Mouse (Mus musculus) hindbrain, embryonic 15.5 days (tissue): ENCODE results near the gene BC080695. TPM values are rescaled to one million over a fixed set of nuclear protein-coding genes. Genes with fewer than 3 reads are reported as not detected.
"Not testable (repeated sequence)": the region's sequence is repeated elsewhere in the genome, so short reads cannot be mapped to it uniquely, and the experiment has no call there.

Experiments used
- ATAC-seq: fragments of 200-750 bp; cut with Nextera tagmentation; 2 replicates; pipeline ENCODE4 v1.8.0; 2017; ENCODE audit warnings: low read depth, moderate number of reproducible peaks, moderate TSS enrichment; ENCODE audit not compliant: low FRiP score
- H3K27ac ChIP-seq: fragments of 300-500 bp; sonication (generic); replicated peaks from 2 replicates; pipeline ENCODE4 v1.5.1; 2015; ENCODE audit warnings: mild to moderate bottlenecking, inconsistent platforms
- H3K27me3 ChIP-seq: fragments of 300-500 bp; sonication (generic); 2 replicates; pipeline ENCODE4 v1.6.1; 2015; ENCODE audit warnings: control low read depth, inconsistent platforms
- H3K36me3 ChIP-seq: fragments of 300-500 bp; sonication (generic); 2 replicates; pipeline ENCODE4 v1.6.1; 2015; ENCODE audit warnings: control low read depth, inconsistent platforms
- H3K4me1 ChIP-seq: fragments of 300-500 bp; sonication (generic); replicated peaks from 2 replicates; pipeline ENCODE4 v1.6.1; 2015; ENCODE audit warnings: control low read depth, inconsistent platforms
- H3K4me2 ChIP-seq: fragments of 300-500 bp; sonication (generic); 2 replicates; pipeline ENCODE4 v1.6.1; 2015; ENCODE audit warnings: moderate library complexity, mild to moderate bottlenecking, inconsistent platforms
- H3K4me3 ChIP-seq: fragments of 300-500 bp; sonication (generic); 2 replicates; pipeline ENCODE4 v1.5.1; 2015; ENCODE audit warnings: mild to moderate bottlenecking, inconsistent platforms
- H3K9ac ChIP-seq: fragments of 300-500 bp; sonication (generic); 2 replicates; pipeline ENCODE4 v1.6.1; 2015; ENCODE audit warnings: inconsistent platforms
- H3K9me3 ChIP-seq: fragments of 300-500 bp; sonication (generic); 2 replicates; pipeline ENCODE4 v1.6.1; 2016; ENCODE audit warnings: control low read depth, inconsistent platforms
- WGBS: fragments of 180-500 bp; shearing (Covaris S2); methylation state at CpG from one replicate; pipeline ENCODE4 v1.1.7; 2015; 5-methylcytosine and 5-hydroxymethylcytosine counted together
- polyA plus RNA-seq: library from polyadenylated mRNA; unstranded; fragments of >200 nt; fragmentation: Nextera tagmentation; extraction: Ambion mirVana; gene quantifications from 2 replicates; pipeline ENCODE4 v1.2.1, GENCODE M21; 2015

Gene BC080695
- polyA plus RNA-seq = not detected in 2 replicates

- H3K27ac ChIP-seq, H3K9ac ChIP-seq, H3K36me3 ChIP-seq, H3K9me3 ChIP-seq, ATAC-seq, H3K4me2 ChIP-seq, H3K4me3 ChIP-seq, H3K4me1 ChIP-seq, H3K27me3 ChIP-seq: not testable (repeated sequence)
- no CpG with 5 or more reads among the region's 3 CpGs for WGBS
Measured at GRCm38 (mm10) chr4:143551400-143551799, at the start of gene BC080695, which contains the start of gene Gm13057. Gene BC080695 (plus strand): TSS chr4:143551700. Gene Gm13057 (plus strand): TSS chr4:143551709.

- Histone ChIP-seq H3K9ac (no peak within 1 kb of the TSS), H3K4me2 (no peak within 1 kb of the TSS), H3K27me3 (no peaks in the 10 kb centered on the region), H3K27ac (no peak within 1 kb of the TSS), H3K4me1 (no peaks in the 10 kb centered on the region), H3K4me3 (no peak within 1 kb of the TSS), H3K9me3 (no peaks in the 10 kb centered on the region), H3K36me3 (no peaks in the 10 kb centered on the region)
- WGBS = 93% methylated on average over 3 of the region's 3 CpGs
- ATAC-seq = no peak
Measured at GRCm38 (mm10) chr4:143511043-143511442, 40.5 kb upstream of the BC080695 start, which contains the start of gene Gm13043. Gene Gm13043 (plus strand): TSS chr4:143511343.

- H3K27me3 ChIP-seq, H3K4me3 ChIP-seq, H3K4me1 ChIP-seq, ATAC-seq, H3K36me3 ChIP-seq, H3K27ac ChIP-seq, H3K9me3 ChIP-seq, H3K4me2 ChIP-seq, H3K9ac ChIP-seq: not testable (repeated sequence)
- no CpG with 5 or more reads among the region's 3 CpGs for WGBS
Measured at GRCm38 (mm10) chr4:143535654-143536053, 15.8 kb upstream of the BC080695 start, which contains the start of gene Gm13040. Gene Gm13040 (plus strand): TSS chr4:143535954.

GRCm38 (mm10) chr4:143611927-143612326, 60.4 kb downstream of the BC080695 start:
- ATAC-seq, H3K4me1 ChIP-seq, H3K9ac ChIP-seq, H3K4me2 ChIP-seq, H3K9me3 ChIP-seq, H3K36me3 ChIP-seq, H3K27ac ChIP-seq, H3K4me3 ChIP-seq, H3K27me3 ChIP-seq: not testable (repeated sequence)
- 90% methylated on average over 9 of the region's 9 CpGs for WGBS

- H3K4me2 ChIP-seq, H3K9me3 ChIP-seq, H3K4me1 ChIP-seq, H3K27ac ChIP-seq, H3K4me3 ChIP-seq, H3K27me3 ChIP-seq, ATAC-seq, H3K36me3 ChIP-seq, H3K9ac ChIP-seq: not testable (repeated sequence)
Measured at GRCm38 (mm10) chr4:143614703-143615102, 63.2 kb downstream of the BC080695 start, which contains the start of gene Gm13083. Gene Gm13083 (plus strand): TSS chr4:143615003.

GRCm38 (mm10) chr4:143618101-143618500, 66.6 kb downstream of the BC080695 start:
- ATAC-seq, H3K4me1 ChIP-seq, H3K36me3 ChIP-seq, H3K27me3 ChIP-seq, H3K4me3 ChIP-seq, H3K9me3 ChIP-seq, H3K4me2 ChIP-seq, H3K27ac ChIP-seq, H3K9ac ChIP-seq: not testable (repeated sequence)
- WGBS = 83% methylated on average over 4 of the region's 4 CpGs

Other genes with a start within 250 kb of the BC080695 start
- 0.33 and 0.43 TPM in 2 replicates for gene Lrrc38, start 201.9 kb upstream of the BC080695 start, polyA plus RNA-seq
- gene Pramel1, start 157.3 kb upstream of the BC080695 start, polyA plus RNA-seq = not detected in 2 replicates
- 22.0 and 22.5 TPM in 2 replicates for gene Pramef8, start 139.3 kb upstream of the BC080695 start, polyA plus RNA-seq
- gene Oog4, start 101.4 kb upstream of the BC080695 start, polyA plus RNA-seq = not detected in 2 replicates
- not detected in 2 replicates for gene Gm13043, start 40.4 kb upstream of the BC080695 start, polyA plus RNA-seq
- not detected in 2 replicates for gene Gm13040, start 15.7 kb upstream of the BC080695 start, polyA plus RNA-seq
- gene Gm13057, start within 50 bp of the BC080695 start, polyA plus RNA-seq = not detected in 2 replicates
- gene Gm13083, start 63.3 kb downstream of the BC080695 start, polyA plus RNA-seq = not detected in 2 replicates
- not detected in 2 replicates for gene Gm13088, start 105.5 kb downstream of the BC080695 start, polyA plus RNA-seq
- gene Gm13089, start 151.0 kb downstream of the BC080695 start, polyA plus RNA-seq = not detected in 2 replicates
- gene Gm13078, start 167.8 kb downstream of the BC080695 start, polyA plus RNA-seq = not detected in 2 replicates
- not detected in 2 replicates for gene Gm13023, start 237.7 kb downstream of the BC080695 start, polyA plus RNA-seq